Mouse (Mus musculus): ENCODE results near the gene Col4a4. TPM values are rescaled to one million over a fixed set of nuclear protein-coding genes. Genes with fewer than 3 reads are reported as not detected.

The Col4a4 gene
- total RNA-seq, 1 experiment from 2014 or later = 4.6 TPM

GRCm38 (mm10) chr1:82411521-82411920, 175.1 kb downstream of the Col4a4 start:
- no peak for DNase-seq

DNA sequence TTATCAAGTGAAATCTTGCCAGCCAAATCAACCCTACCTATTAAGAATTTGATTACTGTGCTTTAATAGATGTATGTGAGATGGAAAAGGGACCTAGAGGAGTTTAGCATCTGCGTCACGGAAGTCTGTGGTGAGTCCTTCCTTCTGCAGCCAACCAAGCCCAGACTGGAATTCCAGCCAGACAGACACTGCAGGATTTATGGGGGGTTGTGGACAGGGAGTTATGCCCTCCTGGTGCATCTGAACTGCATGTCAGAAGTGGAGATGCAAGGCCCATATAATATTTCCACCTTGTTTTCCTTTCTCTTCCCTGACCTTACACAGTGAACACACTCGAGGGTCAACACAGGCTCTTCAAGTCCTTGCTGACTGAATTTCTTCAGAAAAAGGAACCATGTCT, 176.1 kb downstream of the Col4a4 start:
- no peak for DNase-seq

DNA sequence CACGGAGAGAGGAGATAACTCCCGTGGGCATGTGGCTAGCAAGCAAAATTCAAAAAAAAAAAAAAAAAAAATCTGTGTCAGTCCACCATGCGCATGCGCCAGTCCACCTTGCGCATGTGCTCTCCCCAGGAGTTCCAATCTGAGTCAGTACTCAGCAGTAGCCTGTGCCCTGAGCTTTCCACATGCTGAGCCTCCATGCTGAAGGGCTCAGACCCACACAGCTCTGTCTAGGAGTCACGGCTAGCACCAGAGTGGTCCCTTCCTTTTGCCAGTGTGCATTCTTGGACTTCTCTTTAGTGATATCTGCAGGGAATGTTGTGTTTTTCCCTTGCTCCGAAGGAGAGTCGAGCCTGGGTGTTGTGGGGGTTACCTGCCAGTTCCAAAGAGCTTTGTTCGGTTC, 177.4 kb downstream of the Col4a4 start:
- no peak for DNase-seq

DNA sequence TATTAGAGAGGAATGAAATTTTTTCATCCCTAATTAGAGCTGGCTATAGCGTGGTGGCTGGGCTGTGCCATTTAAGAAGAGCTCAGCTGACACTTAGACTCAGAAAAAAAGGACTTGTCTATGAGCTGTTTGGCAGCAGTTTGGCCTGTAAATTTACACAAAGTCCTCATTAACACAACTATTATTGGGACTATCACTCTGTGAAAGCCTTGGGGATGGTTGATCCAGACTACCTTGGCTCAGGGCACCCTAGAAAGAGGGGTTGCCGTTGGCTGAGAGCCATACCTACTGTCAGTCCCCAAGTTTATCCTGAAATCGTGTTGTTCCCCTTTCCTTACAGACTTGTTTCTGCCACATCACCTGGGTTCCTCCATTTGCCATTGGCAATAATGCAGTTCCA, 178.9 kb downstream of the Col4a4 start:
- no peak for DNase-seq

Other genes starting within 250 kb of the Col4a4 start
- 1.7 and 2.9 TPM in 2 replicates for gene Col4a3, start 72 bp upstream of the Col4a4 start, total RNA-seq (2021)
- gene Mff, start 138.0 kb upstream of the Col4a4 start, total RNA-seq (2021) = 125 and 146 TPM in 2 replicates
- not detected in 2 replicates for gene Tm4sf20, start 181.6 kb upstream of the Col4a4 start, total RNA-seq (2021)
- not detected in 2 replicates for gene Gm47791, start 184.4 kb upstream of the Col4a4 start, total RNA-seq (2021)